Mouse (Mus musculus): Measurements from ENCODE around the gene Nme7.

The Nme7 gene

DNA sequence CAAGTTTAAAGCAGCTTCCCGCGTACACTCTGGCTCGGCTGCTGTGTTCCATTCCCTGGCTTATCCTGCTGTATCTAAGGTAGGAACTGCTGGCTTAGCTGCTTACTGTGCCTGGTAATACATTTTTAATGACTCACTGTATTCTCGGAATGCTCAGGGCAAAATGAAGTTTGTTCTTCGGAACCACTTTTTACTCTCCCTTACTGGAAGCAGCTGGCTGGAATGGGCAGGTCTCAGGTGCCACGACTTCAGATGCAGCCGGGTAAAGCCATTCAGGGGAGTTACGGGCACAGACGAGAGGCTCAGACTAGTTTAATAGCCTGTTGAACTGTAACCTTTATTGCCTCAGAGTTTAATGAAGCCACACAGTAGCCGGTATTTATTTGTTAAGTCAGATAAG lies 17.5 kb downstream of the Nme7 start:
- no peak for DNase-seq

DNA sequence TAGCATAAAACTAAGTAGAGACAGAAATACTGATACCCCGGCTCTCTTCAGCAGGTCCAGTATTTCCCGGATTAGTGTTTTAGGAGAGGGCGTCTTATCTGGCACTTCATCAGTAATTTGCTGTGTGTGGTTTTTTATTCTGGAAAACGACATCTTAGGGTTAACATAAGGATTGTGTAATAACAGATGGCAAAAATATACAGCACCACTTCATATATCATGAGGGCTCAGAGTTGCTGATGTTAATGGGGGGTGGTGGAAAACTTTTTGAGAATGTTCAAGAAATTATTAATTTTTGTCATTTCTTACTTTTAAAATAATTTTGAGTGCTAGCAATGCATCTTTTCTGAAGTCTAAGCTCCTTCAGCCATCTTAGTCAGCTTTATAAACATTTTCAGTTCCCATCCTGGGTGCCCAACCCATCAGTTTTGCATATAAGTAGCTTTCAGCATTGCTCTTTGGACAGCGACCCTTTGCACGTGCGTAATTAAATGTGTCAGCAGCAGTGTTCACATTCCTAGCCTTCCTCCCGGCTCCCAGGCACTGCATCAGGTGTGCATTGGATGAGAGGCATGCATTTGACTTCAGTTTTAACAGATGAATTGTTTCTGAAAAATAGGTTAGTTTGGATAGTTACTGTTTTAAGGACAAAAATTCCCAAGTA lies 19.2 kb downstream of the Nme7 start:
- no peak for DNase-seq

DNA sequence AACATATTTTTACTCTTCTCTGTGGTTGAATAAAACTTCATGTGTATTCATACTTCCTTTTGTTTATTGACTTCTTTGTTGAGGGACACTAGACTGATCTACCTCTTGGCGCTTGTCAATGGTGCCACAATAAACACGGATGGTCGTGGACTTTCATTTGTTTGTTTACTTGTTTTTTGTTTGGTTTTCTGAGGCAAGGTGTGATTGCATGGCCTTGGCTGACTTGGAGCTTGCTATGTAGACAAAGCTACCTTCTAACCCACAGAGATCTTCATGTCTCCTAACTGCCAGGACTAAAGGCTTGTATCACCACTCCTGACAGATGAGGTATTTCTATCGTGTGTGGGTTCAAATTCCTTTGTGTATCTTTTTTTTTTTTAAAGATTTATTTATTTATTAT lies 20.3 kb downstream of the Nme7 start:
- DNase-seq, result no peak

DNA sequence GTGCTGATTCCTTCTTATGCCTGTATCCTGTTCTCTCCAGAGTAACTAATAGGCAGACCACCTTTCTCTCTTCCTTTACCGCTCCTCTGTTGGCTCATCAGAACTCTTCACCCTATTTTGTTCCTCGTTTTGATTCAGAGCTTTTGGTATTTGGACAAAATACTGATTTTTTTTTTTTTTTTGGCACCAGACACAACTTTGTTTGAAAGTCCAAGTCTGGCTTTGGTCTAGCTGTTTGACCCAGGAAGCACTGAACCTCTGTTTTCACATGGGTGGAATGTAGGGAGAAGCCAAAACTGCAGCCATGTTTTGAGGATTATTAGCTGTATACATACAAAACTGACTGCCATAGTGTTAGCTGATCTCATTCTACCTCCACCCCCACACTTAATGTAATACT lies 21.0 kb downstream of the Nme7 start:
- DNase-seq, result no peak

DNA sequence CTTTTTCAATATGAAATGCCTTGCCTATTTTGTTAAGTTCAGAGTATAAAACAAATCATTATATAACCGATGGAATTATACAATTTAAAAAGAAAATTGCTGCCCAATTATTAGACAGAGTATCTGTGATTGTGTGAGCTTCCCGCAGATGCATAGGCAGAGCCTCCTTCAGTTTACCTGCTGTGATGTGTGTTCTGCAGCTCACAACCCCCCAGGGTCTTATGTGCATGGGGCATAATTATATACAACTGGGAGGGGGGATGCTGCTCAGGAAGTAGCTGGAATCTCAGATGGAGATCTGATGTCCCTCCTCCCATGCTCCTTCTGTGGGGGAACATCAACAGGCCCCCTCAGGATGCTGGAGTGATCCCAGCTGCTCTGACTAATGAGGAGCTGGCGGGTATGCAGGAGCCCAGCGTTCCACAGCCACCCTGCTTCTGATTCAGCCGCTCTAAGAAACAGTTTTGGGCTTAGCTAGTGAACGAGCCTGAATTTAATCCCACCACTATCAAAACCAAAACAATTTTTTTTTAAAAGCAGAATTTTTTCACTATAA lies 22.8 kb downstream of the Nme7 start:
- DNase-seq, result no peak

DNA sequence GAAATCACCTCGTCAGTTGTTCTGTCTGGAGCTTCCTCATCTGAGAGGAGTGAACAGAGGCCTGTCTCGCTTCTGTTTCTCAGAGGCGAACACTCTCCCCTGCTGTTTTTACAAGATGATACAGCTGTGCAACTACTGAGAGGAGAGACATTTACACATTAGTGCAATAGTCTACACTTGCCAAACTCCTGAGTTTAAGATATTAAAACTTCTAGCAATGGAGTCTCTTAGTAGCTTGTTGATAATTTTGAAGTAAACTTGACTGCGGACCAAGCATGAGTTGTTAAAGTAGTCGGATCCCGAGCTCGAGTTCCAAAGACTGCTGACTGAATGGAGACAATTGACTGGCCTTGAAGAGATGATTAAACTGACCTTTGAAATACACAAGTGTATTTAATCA lies 23.8 kb downstream of the Nme7 start:
- DNase-seq, result no peak

DNA sequence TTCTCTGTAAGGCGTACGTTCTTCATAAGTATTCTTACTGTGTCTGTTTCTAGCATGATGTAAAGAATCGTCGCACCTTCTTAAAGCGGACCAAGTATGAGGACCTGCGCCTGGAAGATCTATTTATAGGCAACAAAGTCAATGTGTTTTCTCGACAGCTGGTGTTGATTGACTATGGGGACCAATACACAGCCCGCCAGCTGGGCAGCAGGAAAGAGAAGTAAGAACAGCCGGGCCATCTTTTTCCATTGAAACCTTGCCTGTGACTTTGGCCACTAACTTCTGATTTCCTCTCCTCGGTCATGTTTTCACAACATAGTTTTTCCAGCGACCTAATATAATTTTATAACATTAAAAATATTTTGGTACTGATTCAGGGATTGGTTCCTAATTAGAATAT lies 28.6 kb downstream of the Nme7 start:
- DNase-seq, result no peak

DNA sequence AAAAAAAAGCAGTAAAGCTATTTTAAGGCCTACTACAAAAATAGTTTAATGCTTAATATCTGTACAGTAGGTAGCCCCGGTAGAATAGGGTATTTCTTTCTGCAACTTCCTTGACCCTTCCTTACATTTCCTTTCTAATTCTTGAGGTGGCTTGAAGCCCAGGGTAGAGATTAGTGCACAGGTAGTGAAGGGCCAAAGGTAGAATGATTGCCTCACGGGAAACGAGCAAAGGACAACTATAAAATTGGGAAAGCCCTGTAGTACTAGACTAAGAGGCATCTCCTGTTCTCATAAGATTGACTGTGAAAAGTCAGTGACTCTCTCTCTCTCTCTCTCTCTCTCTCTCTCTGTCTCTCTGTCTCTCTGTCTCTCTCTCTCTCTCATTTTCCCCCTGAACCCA lies 31.5 kb downstream of the Nme7 start:
- DNase-seq, result no peak

DNA sequence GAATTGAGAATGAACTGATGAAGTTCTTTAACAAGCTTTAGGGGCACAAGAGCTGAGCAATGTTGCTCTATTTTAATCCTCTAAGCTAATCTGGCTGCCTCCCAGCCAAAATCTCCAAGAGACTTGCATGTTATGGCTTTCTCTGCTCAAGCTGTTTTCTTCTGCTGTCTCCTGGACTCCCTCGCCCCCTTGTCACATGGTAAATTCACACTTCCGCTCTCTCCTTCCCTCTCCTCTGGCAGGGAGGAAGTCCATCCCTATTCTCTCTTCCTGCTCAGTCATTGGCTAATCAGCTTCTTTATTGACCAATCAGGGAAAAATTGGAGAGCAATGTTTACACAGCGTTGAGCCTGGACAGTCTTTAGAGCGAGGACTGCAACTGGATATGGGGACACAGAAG lies 31.9 kb downstream of the Nme7 start:
- no peak for DNase-seq

DNA sequence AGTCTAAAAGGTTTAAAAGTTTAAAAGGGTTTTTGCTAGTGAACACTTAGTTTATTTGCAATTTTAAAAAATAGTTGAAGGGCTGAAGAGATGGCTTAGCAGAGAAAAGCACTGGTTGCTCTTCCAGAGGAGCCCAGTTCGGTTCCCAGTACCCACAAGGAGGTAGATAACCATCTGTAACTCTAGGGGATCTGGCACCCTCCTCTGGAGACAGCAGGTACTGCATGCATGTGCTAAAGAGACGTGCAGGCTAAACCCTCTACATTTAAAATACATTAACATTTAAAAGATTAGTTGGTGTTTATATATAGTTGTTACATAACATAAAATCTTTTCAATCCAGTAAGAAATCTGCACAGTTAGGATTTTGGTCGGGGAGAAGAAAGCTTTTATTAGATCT lies 38.2 kb downstream of the Nme7 start:
- DNase-seq, result peak in 1 of 2 experiments; percentile 32

DNA sequence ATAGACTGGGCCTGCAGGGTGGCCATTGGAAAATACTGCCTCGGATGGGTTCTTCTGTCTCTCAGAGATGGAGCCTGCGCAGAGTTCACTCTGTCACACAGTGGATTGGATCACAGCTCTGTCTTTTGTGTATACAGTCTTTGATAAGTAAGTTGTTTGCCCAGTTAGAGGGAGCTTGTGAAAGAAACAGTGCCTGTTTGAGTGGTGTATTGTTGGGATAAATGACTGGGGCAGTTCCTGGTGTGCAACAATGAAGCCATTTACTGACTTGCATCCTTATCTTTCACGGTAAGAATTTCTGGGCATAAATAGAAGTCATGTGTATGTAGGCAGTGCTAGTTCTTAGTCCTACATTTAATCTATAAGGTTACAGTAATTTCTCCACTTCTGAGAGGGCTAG lies 49.5 kb downstream of the Nme7 start:
- DNase-seq, result no peak

DNA sequence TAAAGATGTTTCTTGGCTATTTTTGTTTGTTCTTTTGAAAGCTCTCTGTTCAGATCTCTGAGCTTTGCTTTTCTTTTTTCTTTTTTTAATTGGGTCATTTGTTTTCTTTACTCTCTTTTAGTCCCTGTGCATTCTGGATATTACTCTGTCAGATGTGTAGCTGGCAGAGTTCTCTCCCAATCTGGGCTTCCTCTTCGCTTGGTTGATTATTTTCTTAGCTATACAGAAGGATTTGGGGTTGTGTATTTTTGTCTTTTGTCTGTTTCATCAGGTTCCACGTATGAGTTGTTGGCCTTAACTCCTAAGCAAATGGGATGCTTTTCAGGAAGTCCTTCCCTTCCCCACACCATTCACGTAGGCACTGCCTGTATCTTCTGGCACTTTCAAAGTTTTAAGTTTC lies 54.1 kb downstream of the Nme7 start:
- no peak for DNase-seq

DNA sequence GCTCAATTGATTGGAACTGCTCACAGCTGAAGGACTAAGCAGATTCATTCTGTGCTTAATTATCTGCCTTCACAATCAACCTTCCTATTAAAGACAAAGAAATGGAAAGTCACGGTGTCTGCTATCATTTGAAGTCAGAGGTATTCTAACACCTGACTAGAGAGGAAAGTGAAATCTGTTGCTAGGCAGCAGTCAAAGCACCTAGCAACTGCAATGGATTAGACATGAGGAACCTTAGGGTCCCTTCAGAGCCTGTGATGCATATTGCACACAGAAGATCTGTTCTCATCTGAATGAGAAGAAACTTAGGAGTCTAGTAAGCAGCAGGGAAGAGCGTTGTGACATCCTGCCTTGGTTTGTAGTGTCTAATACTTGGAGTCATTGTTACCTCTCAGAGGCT lies 58.1 kb downstream of the Nme7 start:
- no peak for DNase-seq

DNA sequence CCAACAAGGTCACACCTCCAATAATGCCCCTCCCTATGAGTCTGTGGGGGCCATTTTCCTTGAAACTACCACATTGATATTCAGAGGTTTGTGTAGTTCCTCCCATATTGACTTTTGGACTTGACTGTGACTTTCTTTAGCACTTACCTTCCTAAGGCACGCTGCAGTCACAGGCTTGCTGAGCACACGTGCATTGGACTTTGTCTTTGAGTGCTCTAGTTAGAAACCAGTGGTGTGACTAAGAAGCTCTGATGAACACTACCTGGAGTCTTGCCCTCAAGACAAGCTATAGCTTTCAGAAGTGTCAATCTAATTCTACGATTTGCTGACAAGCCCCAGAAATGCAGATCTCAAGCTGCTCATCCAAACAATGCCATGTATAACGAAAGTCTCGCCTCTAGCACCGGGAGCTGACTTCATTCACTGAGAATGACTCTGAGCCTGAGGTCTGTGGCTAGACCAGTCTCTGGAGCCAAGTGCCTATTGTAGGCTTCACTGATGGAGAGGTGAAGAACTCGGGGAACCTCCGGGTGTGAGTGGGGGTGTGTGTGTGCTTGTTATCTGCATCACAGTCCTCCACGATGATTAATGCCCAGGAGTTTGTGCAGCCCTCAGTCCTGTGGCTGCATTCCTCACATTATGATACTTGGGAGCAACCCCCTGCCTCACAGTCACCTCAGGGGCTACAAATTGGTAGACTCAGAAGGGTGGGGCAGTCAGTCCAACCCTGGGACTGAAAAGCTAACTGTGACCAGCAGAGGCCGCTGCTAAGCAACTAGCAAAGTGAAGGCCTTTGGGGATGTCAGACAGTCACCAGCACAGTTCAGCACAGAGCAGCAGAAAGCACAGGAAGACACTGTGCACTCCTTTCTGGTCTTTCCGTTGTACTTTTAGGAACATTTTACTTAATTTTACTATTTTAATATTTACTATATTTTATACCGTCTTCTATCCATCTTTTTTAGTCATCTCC lies 62.5 kb downstream of the Nme7 start:
- DNase-seq, result peak; percentile 48 to 70

DNA sequence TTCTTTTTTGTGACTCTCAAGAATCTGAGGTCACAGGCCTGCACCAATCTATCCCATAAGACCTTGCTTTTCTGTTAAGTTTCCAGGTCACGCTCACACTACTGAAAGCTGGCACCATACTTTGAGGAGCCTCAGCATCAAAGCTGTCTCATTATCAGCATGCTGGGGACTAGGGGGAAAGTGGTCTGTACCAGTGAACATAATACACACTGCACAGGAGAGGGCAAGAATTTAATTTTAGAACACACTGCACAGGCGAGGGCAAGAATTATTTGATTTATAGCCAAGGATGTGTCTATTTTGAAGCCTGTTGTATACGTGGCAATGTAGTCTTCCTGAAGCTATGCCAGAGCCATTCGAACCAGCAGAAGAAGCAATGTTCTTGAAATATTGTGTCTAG lies 64.2 kb downstream of the Nme7 start:
- no peak for DNase-seq

DNA sequence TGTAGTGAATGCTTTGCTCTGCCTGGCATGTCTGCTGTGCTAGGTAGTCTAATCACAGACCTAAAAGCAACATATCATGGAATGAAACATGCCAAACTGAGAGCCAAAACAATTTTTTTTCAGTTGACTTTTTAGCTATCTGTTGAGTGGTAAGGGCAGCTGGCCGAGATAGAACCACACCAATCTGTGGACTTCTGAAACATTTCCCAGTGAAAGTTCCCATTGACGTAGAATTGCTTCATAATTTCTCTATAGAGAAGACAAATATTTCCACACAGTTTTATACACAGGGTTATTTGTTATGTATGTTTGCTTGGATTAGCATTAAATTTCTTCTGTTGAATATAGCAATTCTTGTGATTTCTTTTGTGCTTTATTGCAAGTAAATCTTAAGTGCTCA lies 65.9 kb downstream of the Nme7 start:
- DNase-seq, result no peak

DNA sequence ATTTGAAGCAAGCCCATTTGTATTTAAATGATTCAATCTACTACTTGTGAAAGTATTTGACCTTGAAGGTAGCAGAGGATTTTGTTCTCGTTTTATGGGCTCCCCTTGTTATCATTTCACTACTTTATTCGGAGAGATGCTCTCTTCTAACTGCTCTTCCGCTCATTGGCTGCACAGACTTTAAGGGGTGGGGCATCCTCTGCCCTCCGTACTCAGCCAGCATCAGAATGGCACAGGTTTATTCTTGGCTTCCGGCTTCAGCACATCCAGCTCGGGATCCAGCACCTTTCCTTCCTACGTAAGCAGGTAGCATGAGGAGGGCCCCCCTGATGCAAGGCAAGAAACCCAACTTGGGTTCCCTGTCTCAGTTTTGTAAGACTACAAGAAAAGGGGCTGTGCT lies 69.1 kb downstream of the Nme7 start:
- no peak for DNase-seq

DNA sequence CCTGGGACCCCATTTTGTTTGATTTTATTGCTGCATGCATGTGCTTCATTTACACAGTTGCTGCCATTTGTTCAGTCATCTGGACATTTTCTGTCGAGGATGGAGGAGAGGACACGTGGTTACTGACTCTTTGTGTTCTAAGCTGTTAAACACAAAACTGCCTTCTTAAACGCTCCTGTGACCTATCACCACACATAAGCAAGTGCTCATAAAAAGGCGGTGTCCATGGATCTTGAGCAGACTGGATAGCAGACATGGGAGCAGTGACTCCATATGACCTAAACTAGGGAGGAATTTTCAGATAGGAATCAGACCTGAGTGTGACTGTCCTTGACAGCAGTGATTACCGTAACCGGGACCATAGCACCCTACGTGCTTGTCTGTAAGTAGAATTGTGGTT lies 70.1 kb downstream of the Nme7 start:
- no peak for DNase-seq

DNA sequence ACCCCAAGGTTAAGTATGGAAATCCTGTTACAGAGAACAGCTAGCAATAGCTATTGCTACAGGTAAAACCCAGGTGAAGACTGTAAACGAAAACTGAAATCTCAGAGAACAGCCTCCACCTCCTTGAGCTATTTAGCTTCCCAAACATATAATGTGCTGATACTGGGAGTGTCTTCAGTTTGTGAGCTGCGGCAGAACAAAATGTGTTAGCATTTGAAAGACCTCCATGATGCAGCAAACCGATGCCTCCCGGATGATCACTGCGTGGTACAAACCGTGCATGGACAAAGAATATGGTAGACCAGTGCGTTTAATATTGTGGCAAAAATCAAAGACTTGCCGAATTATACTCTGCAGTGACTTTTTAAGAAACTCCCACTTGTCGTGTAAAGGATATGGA lies 71.7 kb downstream of the Nme7 start:
- DNase-seq, result no peak

DNA sequence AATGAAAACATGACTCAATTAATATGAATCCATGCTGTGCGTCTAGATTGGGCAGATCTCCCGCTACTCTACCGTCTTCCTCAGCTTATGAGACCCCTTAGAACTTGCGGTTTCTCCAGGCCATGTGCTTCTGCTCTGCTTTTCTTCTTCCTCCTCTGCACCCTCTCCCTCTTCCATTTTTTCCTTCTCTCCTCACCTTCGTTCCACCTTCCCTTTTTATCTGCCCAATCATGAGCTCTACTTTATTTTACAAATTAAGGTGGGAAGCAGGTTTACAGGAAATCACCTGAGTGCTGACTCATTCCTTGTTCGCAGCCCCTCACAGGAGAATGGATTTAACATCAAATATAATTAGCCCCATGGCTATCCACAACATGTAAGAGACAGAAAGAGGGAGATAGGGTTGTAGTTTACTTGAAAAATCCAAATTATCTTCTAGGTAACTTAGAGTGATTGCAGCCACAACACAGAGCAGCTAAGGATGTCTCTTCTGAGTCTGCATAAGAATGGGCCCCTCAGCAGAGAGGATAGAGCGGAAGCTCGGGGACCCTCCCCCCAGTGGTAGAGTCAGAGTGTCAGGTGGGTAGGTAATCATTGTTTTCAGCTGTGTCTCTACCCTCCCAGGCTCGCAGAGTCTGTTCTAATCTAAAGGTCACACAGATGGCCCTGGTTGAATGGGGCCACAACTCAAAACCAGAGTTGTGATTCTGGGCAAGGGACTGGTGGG lies 73.0 kb downstream of the Nme7 start:
- no peak for DNase-seq

DNA sequence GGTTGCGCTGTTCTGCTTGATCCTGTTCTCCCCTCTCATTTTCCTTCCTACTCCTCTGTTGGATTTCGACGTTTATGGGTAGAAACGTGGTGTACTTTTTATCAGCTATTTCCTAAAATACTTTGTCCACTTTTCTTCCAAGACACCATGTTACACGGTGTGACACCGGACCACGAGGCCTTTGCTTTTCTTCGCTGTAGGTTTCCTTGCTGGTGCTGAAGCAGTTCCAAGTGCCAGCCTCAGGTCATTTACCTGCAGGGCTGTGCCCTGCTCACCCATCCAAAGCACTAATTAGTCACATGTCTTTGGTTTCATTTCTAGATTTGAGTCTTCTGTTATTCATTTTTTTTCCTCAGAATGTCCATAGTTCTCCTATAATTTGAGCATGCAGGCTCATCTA lies 79.7 kb downstream of the Nme7 start:
- no peak for DNase-seq

DNA sequence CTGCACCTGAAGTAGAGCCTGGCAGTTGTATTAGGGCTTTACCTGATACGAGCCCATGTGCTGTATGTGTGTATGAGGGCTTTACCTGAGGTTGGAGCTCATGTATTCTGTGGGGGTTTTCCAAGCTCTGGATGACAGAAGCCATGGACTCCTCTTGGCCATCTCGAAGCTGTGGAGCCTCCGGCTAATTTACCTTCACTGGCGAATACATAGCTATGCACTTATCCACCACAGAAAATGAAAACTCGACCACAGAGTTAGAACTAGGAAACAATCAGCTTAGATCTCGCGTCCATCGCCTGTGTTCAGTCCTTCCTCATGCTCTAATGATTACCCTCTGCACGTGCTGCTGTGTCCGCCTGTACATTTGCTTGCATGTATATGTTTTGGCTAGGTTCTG lies 80.4 kb downstream of the Nme7 start:
- no peak for DNase-seq

DNA sequence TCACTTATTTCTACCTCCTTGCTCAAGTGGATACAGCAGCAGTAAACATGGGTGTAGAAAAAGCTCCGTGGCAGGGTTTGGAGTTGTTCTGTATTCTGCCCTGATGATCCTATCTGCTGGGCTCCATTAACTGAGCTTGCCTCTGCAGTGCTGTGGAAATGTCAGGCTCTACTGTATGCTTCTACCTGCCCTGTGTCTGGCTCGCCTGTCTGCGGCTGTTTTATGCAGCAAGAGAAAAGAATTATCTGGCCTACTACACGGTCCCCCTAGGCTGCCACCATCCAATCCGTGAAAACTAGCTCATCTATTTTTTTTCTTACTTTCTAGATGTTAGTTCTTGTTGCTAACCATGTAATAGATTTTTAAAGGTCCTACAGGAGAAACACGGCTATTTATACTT lies 81.1 kb downstream of the Nme7 start:
- no peak for DNase-seq

DNA sequence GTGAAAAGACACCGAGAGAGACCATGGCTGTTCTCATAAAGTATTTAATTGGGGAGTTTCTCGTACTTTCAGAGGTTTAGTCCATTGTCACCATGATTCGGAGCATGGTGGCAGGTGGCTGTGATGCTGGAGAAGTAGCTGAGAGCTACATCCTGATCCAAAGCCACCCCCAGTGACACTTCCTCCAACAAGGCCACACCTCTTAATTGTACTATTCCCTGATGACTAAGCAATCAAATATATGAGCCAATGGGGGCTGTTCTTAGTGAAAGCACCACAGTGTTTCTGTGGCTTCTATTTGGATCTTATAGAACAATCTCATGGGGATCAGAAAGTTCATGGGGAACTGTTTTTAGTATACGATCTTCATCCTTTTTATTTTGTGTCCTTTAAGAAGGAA lies 85.8 kb downstream of the Nme7 start:
- DNase-seq, result no peak

All from spleen, adult 18-20 months (tissue).